8 mouse cellular contexts compared by ENCODE assay signal in genomic region chr9:44882436-44882980, GRCm38 (mm10). TPM values are rescaled to one million over a fixed set of nuclear protein-coding genes. Genes with fewer than 3 reads are reported as not detected.
DNase-seq lines count a peak whose midpoint lies in the region; ATAC-seq lines count a peak whose summit lies in the region.

No protein-coding gene starts in this region.

- H3K9ac ChIP-seq in forebrain, embryonic 13.5 days = peak overlapping the region; percentile 84

- H3K27me3 ChIP-seq in forebrain, embryonic 13.5 days = no peaks in the 10 kb centered on the region
- H3K27me3 ChIP-seq in hindbrain, embryonic 10.5 days (ENCODE audit: insufficient read depth, poor library complexity, severe bottlenecking) = no peaks in the 10 kb centered on the region
- no peaks in the 10 kb centered on the region for H3K27me3 ChIP-seq in megakaryocyte, embryonic 14.5 days (replicated peaks)

- peak; percentile 60 for ATAC-seq in forebrain, embryonic 13.5 days

- no peak overlapping the region for H3K27ac ChIP-seq in brown adipose tissue, adult 24 weeks (replicated peaks; ENCODE audit: low read depth, low read length)
- peak overlapping the region; percentile 100 for H3K27ac ChIP-seq in forebrain, embryonic 13.5 days
- H3K27ac ChIP-seq in hindbrain, embryonic 10.5 days = peak overlapping the region; percentile 99

- WGBS in forebrain, embryonic 13.5 days = under 1% methylated on average over 26 of the region's 27 CpGs
- under 1% methylated on average over 26 of the region's 27 CpGs for WGBS in hindbrain, embryonic 10.5 days

- peak overlapping the region; percentile 86 for H3K4me3 ChIP-seq in brown adipose tissue, adult 24 weeks (ENCODE audit: insufficient read depth, low read depth, low read length)
- H3K4me3 ChIP-seq in forebrain, embryonic 13.5 days = peak overlapping the region; percentile 100
- H3K4me3 ChIP-seq in hindbrain, embryonic 10.5 days = peak overlapping the region; percentile 100
- peak overlapping the region; percentile 96 for H3K4me3 ChIP-seq in megakaryocyte, embryonic 14.5 days (replicated peaks)

- DNase-seq in embryo, embryonic 10 days (ENCODE audit: low spot score) = peak; percentile 75
- DNase-seq in embryo, embryonic 9.5 days (ENCODE audit: extremely low spot score) = no peak
- peak; percentile 73 for DNase-seq in hindbrain, embryonic 10.5 days (ENCODE audit: low spot score)
- DNase-seq in layer of hippocampus, postnatal 14 days (ENCODE audit: low spot score in 2 of 2) = peak; percentile 42 to 47
- DNase-seq in right cerebral cortex, postnatal 4 days = peak; percentile 63

- no peaks in the 10 kb centered on the region for H3K9me3 ChIP-seq in forebrain, embryonic 13.5 days (replicated peaks)
- H3K9me3 ChIP-seq in hindbrain, embryonic 10.5 days = no peaks in the 10 kb centered on the region
- H3K9me3 ChIP-seq in megakaryocyte, embryonic 14.5 days = no peaks in the 10 kb centered on the region

- H3K36me3 ChIP-seq in forebrain, embryonic 13.5 days (ENCODE audit: poor library complexity, severe bottlenecking) = 0 out of 2 replicates have a peak, but pooled peaks cover 2% of the 10 kb centered on the region
- H3K36me3 ChIP-seq in hindbrain, embryonic 10.5 days = peaks cover 7% of the 10 kb centered on the region
- peaks cover 10% of the 10 kb centered on the region for H3K36me3 ChIP-seq in megakaryocyte, embryonic 14.5 days (replicated peaks; ENCODE audit: low read length)

- H3K4me1 ChIP-seq in brown adipose tissue, adult 24 weeks (ENCODE audit: control insufficient read depth, insufficient read depth, insufficient read length, low read length) = peaks cover 10% of the 10 kb centered on the region
- H3K4me1 ChIP-seq in forebrain, embryonic 13.5 days = peaks cover 29% of the 10 kb centered on the region
- H3K4me1 ChIP-seq in hindbrain, embryonic 10.5 days (replicated peaks) = peaks cover 44% of the 10 kb centered on the region
- peaks cover 52% of the 10 kb centered on the region for H3K4me1 ChIP-seq in megakaryocyte, embryonic 14.5 days

- H3K4me2 ChIP-seq in forebrain, embryonic 13.5 days = peak overlapping the region; percentile 95

RNA-seq across cellular contexts. Expression of gene Kmt2a, which starts 1.4 kb away (rescaled TPM):
- 7.0 and 7.3 TPM in 2 replicates for polyA plus RNA-seq in brown adipose tissue, adult 24 weeks (2012; ENCODE audit: insufficient read depth, insufficient read length, missing spikeins)
- 22.7 and 23.3 TPM in 2 replicates for polyA plus RNA-seq in forebrain, embryonic 13.5 days (2015; fragmentation: Nextera tagmentation; extraction: Ambion mirVana)
- polyA plus RNA-seq in hindbrain, embryonic 10.5 days (2016; fragmentation: Nextera tagmentation; extraction: Ambion mirVana) = 11.8 and 18.2 TPM in 2 replicates
- total RNA-seq in layer of hippocampus, postnatal 14 days (2021) = 10 to 100 TPM; 47.5 to 50.0 TPM
- 3.1 and 5.9 TPM in 2 replicates for polyA plus RNA-seq in megakaryocyte, embryonic 14.5 days (2012; ENCODE audit: insufficient read depth, low replicate concordance)

RNA-seq across cellular contexts. Expression of gene Atp5l, which starts 38.0 kb away (rescaled TPM):
- polyA plus RNA-seq in brown adipose tissue, adult 24 weeks (2012; ENCODE audit: insufficient read depth, insufficient read length, missing spikeins) = 2,562 and 2,957 TPM in 2 replicates
- 777 and 836 TPM in 2 replicates for polyA plus RNA-seq in forebrain, embryonic 13.5 days (2015; fragmentation: Nextera tagmentation; extraction: Ambion mirVana)
- polyA plus RNA-seq in hindbrain, embryonic 10.5 days (2016; fragmentation: Nextera tagmentation; extraction: Ambion mirVana) = 599 and 650 TPM in 2 replicates
- total RNA-seq in layer of hippocampus, postnatal 14 days (2021) = 100 to 1,000 TPM; 394 to 409 TPM
- 26.7 and 39.7 TPM in 2 replicates for polyA plus RNA-seq in megakaryocyte, embryonic 14.5 days (2012; ENCODE audit: insufficient read depth, low replicate concordance)

Comparison
In these comparisons a context has a peak if more than half of its experiments do, and no peak if none do; other contexts are left out.
1. RNA of gene Atp5l, which starts 38.0 kb away (polyA plus RNA-seq): 2,562 to 2,957 TPM in brown adipose tissue, adult 24 weeks, 777 to 836 TPM in forebrain, embryonic 13.5 days and 599 to 650 TPM in hindbrain, embryonic 10.5 days; 26.7 to 39.7 TPM in megakaryocyte, embryonic 14.5 days; every median in the first group is over 10 times any median in the second.
2. Peak in every context shown above with its lines, with median percentiles within 50 percentile points of each other: H3K4me3 ChIP-seq.